Mouse (Mus musculus) olfactory bulb, adult 2 months (tissue): ENCODE data around the gene Ifna2.

Experiments
- CTCF ChIP-seq: fragments of 200-500 bp; IDR thresholded peaks from 2 replicates; pipeline ENCODE4 v1.5.1; 2012; ENCODE audit warnings: low read depth, mild to moderate bottlenecking, low read length, moderate library complexity; ENCODE audit not compliant: insufficient read depth
- POLR2A ChIP-seq: fragments of 200-500 bp; IDR thresholded peaks from 2 replicates; pipeline ENCODE4 v1.6.1; 2012; ENCODE audit warnings: mild to moderate bottlenecking, low read depth, low read length, moderate library complexity; ENCODE audit not compliant: insufficient read depth

- no peak for TF ChIP-seq CTCF
- no peak for TF ChIP-seq POLR2A
These were observed at the start of gene Ifna2 for GRCm38 (mm10) chr4:88683812-88684211.
